Mouse (Mus musculus) myocyte (in vitro differentiated cells): ENCODE measurements at regions not wholly inside any gene's neighbourhood (a gene's known extent, or its start where the extent isn't known, plus 50 kb on each side); places are given as distances from the start of the nearest gene placed in this dataset.

Source experiments
- CEBPB ChIP-seq: IDR thresholded peaks from 2 replicates; pipeline ENCODE4 v1.6.1; 2011; ENCODE audit warnings: mild to moderate bottlenecking, moderate library complexity; ENCODE audit not compliant: poor library complexity, insufficient read depth, severe bottlenecking
- E2F4 ChIP-seq: IDR thresholded peaks from one replicate; pipeline ENCODE4 v1.6.1; 2011; ENCODE audit warnings: mild to moderate bottlenecking, control low read depth, moderate library complexity; ENCODE audit not compliant: insufficient read depth
- MAX ChIP-seq: IDR thresholded peaks from one replicate; pipeline ENCODE4 v1.6.1; 2011; ENCODE audit warnings: low read depth, mild to moderate bottlenecking, control low read depth
- MYOG ChIP-seq, 3 experiments: IDR thresholded peaks; one replicate each; pipeline ENCODE4 v1.6.1; 2011; ENCODE audit warnings: control low read depth in 2 of 3, low read depth in 2 of 3, mild to moderate bottlenecking in 2 of 3; ENCODE audit not compliant: insufficient read length in 2 of 3, control insufficient read depth in 1 of 3, insufficient read depth in 1 of 3
- POLR2A ChIP-seq: IDR thresholded peaks from one replicate; pipeline ENCODE4 v1.6.1; 2011; ENCODE audit warnings: low read depth, mild to moderate bottlenecking, control low read depth, moderate library complexity; ENCODE audit not compliant: insufficient read length
- REST ChIP-seq: IDR thresholded peaks from one replicate; pipeline ENCODE4 v1.6.1; 2011; ENCODE audit warnings: mild to moderate bottlenecking, control low read depth, moderate library complexity; ENCODE audit not compliant: insufficient read depth, insufficient read length
- SRF ChIP-seq: IDR thresholded peaks from one replicate; pipeline ENCODE4 v1.6.1; 2011; ENCODE audit warnings: low read depth; ENCODE audit not compliant: control insufficient read depth, insufficient read length
- TCF12 ChIP-seq: IDR thresholded peaks from one replicate; pipeline ENCODE4 v1.6.1; 2011; ENCODE audit warnings: mild to moderate bottlenecking, control low read depth; ENCODE audit not compliant: poor library complexity, insufficient read depth, severe bottlenecking
- USF1 ChIP-seq: IDR thresholded peaks from one replicate; pipeline ENCODE4 v1.6.1; 2011; ENCODE audit warnings: low read depth, mild to moderate bottlenecking, control low read depth, moderate library complexity

DNA sequence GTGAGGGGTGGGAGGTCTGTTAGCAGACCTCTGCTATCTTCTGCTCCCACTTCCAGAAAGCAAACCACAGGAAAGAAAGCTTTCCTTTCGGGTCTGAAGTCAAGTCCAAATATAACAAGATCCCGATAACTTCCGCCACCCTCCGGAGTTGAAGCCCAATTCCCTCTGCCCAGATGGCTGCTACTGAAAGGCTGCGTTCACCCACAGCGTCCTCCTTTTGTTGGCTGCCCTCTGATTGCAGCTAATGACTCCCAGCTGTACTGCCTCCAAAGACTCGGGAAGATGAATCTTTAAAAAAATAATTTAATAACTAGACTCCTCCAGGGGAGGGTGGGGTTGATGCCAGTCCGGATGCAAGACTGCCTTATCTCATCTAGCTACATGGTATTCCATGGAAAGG lies 197.1 kb downstream of the Rnf144b start:
- TF ChIP-seq E2F4: no peak
- TF ChIP-seq MAX: no peak
- TF ChIP-seq MYOG (IDR thresholded peaks at IDR 0.05; ENCODE audit: control insufficient read depth in 1 of 3, insufficient read depth in 1 of 3, insufficient read length in 2 of 3, low read depth in 2 of 3): no peak
- TF ChIP-seq TCF12: no peak
- no peak for TF ChIP-seq POLR2A
- no peak for TF ChIP-seq USF1
- TF ChIP-seq REST: no peak
- TF ChIP-seq SRF: no peak
- no peak for TF ChIP-seq CEBPB
